Mouse (Mus musculus): ENCODE measurements around the gene Tbl2.

DNA sequence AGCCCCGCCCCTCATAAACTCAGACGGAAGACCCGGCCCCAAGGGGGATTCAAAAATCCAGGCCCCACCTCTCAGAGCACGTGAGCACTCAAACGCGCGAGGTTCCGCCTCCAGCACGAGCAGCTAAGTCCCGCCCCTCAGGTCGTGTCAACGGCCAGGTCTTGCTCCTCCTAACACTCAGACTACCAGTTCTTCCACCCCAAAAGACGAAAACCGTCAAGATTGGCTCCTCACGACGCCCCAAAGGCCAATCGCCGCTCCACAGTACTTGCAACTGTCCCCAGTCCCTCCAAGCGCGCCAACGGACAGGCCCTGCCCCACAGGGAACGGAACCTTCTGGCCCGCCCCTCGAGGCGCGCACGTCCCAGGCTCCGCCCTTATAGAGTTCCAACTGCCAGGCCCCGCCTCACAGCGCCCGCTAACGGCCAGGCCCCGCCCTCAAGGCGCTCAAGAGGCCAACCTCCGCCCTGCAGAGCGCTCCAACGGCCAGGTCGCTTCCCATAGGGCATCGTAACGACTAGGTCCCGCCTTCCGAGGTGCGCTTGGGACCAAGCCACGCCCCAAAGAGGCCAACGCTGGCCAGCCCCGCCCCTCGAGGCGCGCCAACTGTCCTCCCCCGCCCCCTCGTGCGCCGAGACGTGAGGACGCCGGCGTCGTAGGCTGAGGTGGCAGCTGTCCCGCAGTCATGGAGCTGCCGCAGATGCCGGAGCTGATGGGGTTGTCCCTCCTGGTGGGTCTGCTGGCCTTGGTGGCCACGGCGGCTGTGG lies at the start of gene Tbl2:
- TF ChIP-seq POLR2A (IDR thresholded peaks at IDR 0.05; ENCODE audit: insufficient read depth, low read depth, low read length) (peak; percentile 76), CTCF (IDR thresholded peaks at IDR 0.05) (0 out of 2 replicates have a peak, but pooled peaks have one; percentile 17)

All from heart, adult 2 months (tissue).